Mouse (Mus musculus): Measurements from ENCODE around the gene Wrnip1. TPM values are rescaled to one million over a fixed set of nuclear protein-coding genes. Genes with fewer than 3 reads are reported as not detected.

Wrnip1 gene
- polyA plus RNA-seq, 1 experiment from 2014 or later, result 29.9 TPM

DNA sequence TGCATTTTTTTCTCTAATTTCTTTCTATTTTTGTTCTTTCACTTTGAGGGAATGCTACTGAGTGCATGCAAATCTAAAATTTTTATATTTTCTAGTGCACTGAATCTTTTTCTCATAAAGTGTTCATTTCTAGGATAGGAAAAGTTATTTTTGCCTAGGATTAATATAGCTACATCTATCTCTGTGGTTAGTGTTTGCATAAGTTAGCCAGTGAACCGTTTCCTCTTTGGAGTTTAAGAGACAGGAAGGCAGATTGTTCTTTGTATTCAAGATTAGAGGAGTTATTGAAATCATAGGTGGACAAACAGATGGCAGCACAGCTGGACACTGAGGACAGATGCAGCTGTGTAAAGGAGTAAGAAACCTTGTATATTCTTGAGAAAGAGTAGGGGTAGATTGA is 37.5 kb downstream of the Wrnip1 start:
- no peaks in the 10 kb centered on the region for H3K36me3 ChIP-seq (replicated peaks; ENCODE audit: control insufficient read depth, insufficient read depth)
- H3K9me3 ChIP-seq (ENCODE audit: control insufficient read depth, low read length), result no peaks in the 10 kb centered on the region
- ATAC-seq (ENCODE audit: low FRiP score) (no peak), DNase-seq (ENCODE audit: low spot score) (no peak)
- 60% methylated on average over 1 of the region's 1 CpGs for WGBS
- no peak overlapping the region for H3K4me3 ChIP-seq (replicated peaks; ENCODE audit: low read length)
- no peaks in the 10 kb centered on the region for H3K27me3 ChIP-seq (ENCODE audit: control insufficient read depth, insufficient read depth, low read length)
- H3K27ac ChIP-seq, result no peak overlapping the region
- no peaks in the 10 kb centered on the region for H3K4me1 ChIP-seq (replicated peaks; ENCODE audit: control insufficient read depth, insufficient read depth, low read length)
- no peak overlapping the region for H3K4me2 ChIP-seq (replicated peaks)
- no peak overlapping the region for H3K9ac ChIP-seq

DNA sequence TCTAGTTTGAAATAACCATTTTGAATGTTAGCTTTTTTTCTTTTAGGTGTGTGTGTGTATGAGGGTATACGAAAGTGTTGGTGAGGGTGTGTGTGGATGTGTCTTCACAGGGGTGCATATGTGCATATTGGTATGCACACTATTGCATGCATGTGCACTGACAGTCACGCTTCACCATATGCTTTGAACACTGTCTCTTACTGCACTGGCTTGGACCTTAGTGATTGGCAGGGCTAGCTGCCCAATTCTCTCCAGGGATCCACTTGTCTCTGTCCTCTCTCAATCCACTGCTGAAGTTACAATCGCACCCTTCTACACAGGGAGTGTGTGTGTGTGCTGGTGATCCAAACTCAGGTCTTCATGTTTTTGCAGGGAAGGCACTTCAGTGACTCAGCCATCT is 39.5 kb downstream of the Wrnip1 start:
- Histone ChIP-seq H3K4me1 (replicated peaks; ENCODE audit: control insufficient read depth, insufficient read depth, low read length) (no peaks in the 10 kb centered on the region), H3K4me2 (replicated peaks) (no peak overlapping the region), H3K27ac (no peak overlapping the region), H3K27me3 (ENCODE audit: control insufficient read depth, insufficient read depth, low read length) (no peaks in the 10 kb centered on the region), H3K4me3 (replicated peaks; ENCODE audit: low read length) (no peak overlapping the region), H3K9ac (no peak overlapping the region), H3K36me3 (replicated peaks; ENCODE audit: control insufficient read depth, insufficient read depth) (no peaks in the 10 kb centered on the region), H3K9me3 (ENCODE audit: control insufficient read depth, low read length) (no peaks in the 10 kb centered on the region)
- DNase-seq (ENCODE audit: low spot score) (no peak), ATAC-seq (ENCODE audit: low FRiP score) (no peak)
- WGBS, result 99% methylated on average over 3 of the region's 3 CpGs

DNA sequence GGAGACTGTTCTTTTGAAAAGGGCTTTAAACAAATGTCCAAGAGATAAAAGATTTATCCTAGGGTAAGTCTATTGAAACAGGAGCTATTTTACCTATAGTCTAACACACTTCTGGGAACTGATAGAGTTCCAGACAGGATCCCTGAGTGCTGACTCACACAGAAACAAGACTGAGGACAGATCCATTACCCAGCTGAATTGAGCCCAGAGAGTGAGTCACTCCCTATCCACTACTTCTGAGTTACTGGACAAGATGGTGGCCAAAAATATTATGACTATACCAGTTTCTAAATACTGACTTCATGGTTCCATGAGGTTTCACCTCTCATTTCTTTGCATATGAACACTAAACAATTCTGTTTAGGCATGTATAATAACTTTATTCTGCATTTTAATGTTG is 44.4 kb downstream of the Wrnip1 start:
- Histone ChIP-seq H3K9me3 (ENCODE audit: control insufficient read depth, low read length) (no peaks in the 10 kb centered on the region), H3K4me1 (replicated peaks; ENCODE audit: control insufficient read depth, insufficient read depth, low read length) (no peaks in the 10 kb centered on the region), H3K9ac (no peak overlapping the region), H3K4me3 (replicated peaks; ENCODE audit: low read length) (no peak overlapping the region), H3K27ac (no peak overlapping the region), H3K36me3 (replicated peaks; ENCODE audit: control insufficient read depth, insufficient read depth) (no peaks in the 10 kb centered on the region), H3K4me2 (replicated peaks) (no peak overlapping the region), H3K27me3 (ENCODE audit: control insufficient read depth, insufficient read depth, low read length) (no peaks in the 10 kb centered on the region)
- ATAC-seq (ENCODE audit: low FRiP score), result no peak
- no peak for DNase-seq (ENCODE audit: low spot score)

DNA sequence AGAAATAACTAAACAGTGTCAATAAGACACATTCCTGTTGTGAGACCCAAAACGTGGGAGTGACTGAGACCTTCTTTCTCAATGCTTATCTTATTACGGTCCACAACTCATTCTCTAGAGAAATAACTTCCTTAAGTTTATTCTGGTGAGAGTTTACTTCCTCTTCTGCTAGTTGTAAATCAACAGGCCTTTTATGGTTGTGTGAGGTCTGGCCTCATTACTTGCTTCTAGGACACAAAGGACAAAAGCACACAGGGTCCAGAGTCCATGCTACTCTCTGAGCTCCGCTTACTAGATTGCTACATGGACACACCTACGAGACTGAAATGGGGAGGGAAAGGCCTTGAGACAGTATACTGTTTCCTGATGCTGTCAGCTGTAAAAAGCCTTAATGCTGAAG is 47.3 kb downstream of the Wrnip1 start:
- no peak overlapping the region for H3K9ac ChIP-seq
- no peaks in the 10 kb centered on the region for H3K36me3 ChIP-seq (replicated peaks; ENCODE audit: control insufficient read depth, insufficient read depth)
- DNase-seq (ENCODE audit: low spot score) (no peak), ATAC-seq (ENCODE audit: low FRiP score) (no peak)
- no peak overlapping the region for H3K4me3 ChIP-seq (replicated peaks; ENCODE audit: low read length)
- WGBS, result 74% methylated on average over 4 of the region's 4 CpGs
- no peaks in the 10 kb centered on the region for H3K27me3 ChIP-seq (ENCODE audit: control insufficient read depth, insufficient read depth, low read length)
- no peaks in the 10 kb centered on the region for H3K4me1 ChIP-seq (replicated peaks; ENCODE audit: control insufficient read depth, insufficient read depth, low read length)
- no peak overlapping the region for H3K4me2 ChIP-seq (replicated peaks)
- no peak overlapping the region for H3K27ac ChIP-seq
- H3K9me3 ChIP-seq (ENCODE audit: control insufficient read depth, low read length), result no peaks in the 10 kb centered on the region

DNA sequence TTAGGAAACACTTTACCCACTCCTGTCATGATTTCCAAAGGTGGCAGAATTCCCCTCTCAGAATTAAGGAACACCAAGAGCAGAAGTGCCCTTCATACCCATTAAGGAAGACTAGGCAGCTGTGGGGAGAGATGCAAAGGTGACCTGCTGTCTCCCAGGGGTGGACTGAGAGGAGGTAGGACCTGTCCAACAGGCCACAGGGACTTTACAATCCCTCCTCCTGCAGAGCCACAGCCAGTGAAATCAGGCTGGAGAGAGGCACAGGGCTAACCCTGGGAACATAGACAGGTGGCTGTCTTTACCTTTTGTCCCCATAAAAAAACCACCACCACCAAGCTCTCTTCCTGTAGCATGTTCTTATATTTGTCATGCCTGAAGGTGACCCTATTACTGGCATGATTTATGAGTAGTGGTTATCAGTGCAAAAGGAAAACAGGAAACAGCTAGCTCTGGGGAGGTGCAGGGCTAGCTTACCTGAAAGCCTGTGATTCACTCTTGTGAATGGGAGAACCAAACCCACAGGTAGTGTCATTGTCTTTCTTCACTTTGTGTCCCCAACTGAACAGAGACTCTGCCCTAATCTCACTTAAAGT is 47.8 kb downstream of the Wrnip1 start:
- no peaks in the 10 kb centered on the region for H3K27me3 ChIP-seq (ENCODE audit: control insufficient read depth, insufficient read depth, low read length)
- H3K27ac ChIP-seq, result no peak overlapping the region
- H3K4me2 ChIP-seq (replicated peaks), result no peak overlapping the region
- no peak for ATAC-seq (ENCODE audit: low FRiP score)
- no peaks in the 10 kb centered on the region for H3K4me1 ChIP-seq (replicated peaks; ENCODE audit: control insufficient read depth, insufficient read depth, low read length)
- H3K9me3 ChIP-seq (ENCODE audit: control insufficient read depth, low read length), result no peaks in the 10 kb centered on the region
- no peak overlapping the region for H3K9ac ChIP-seq
- no peak for DNase-seq (ENCODE audit: low spot score)
- H3K36me3 ChIP-seq (replicated peaks; ENCODE audit: control insufficient read depth, insufficient read depth), result no peaks in the 10 kb centered on the region
- no peak overlapping the region for H3K4me3 ChIP-seq (replicated peaks; ENCODE audit: low read length)

DNA sequence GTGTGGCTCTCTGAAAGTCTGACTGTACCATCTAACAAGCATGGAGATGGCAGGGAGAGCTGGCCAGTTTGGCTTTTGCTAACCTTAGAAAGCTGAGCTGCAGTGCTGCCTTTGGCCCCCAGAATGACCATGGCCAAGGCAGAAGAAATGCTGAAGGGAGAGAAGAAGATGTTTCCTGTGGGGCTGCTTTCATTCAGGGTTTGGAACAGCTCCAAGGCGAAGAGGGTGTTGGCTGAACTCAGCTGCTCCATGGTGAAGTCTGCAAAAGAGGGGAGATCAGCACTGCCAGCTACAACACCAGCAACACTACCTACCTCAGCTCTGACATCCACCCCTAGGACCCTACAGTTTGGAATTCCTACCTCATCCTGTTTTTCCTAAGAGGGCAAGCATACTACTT is 48.3 kb downstream of the Wrnip1 start:
- Histone ChIP-seq H3K9me3 (ENCODE audit: control insufficient read depth, low read length) (no peaks in the 10 kb centered on the region), H3K9ac (no peak overlapping the region), H3K4me1 (replicated peaks; ENCODE audit: control insufficient read depth, insufficient read depth, low read length) (no peaks in the 10 kb centered on the region), H3K4me2 (replicated peaks) (no peak overlapping the region), H3K4me3 (replicated peaks; ENCODE audit: low read length) (no peak overlapping the region), H3K27ac (no peak overlapping the region), H3K36me3 (replicated peaks; ENCODE audit: control insufficient read depth, insufficient read depth) (no peaks in the 10 kb centered on the region), H3K27me3 (ENCODE audit: control insufficient read depth, insufficient read depth, low read length) (no peaks in the 10 kb centered on the region)
- 86% methylated on average over 1 of the region's 1 CpGs for WGBS
- DNase-seq (ENCODE audit: low spot score) (no peak), ATAC-seq (ENCODE audit: low FRiP score) (no peak)

DNA sequence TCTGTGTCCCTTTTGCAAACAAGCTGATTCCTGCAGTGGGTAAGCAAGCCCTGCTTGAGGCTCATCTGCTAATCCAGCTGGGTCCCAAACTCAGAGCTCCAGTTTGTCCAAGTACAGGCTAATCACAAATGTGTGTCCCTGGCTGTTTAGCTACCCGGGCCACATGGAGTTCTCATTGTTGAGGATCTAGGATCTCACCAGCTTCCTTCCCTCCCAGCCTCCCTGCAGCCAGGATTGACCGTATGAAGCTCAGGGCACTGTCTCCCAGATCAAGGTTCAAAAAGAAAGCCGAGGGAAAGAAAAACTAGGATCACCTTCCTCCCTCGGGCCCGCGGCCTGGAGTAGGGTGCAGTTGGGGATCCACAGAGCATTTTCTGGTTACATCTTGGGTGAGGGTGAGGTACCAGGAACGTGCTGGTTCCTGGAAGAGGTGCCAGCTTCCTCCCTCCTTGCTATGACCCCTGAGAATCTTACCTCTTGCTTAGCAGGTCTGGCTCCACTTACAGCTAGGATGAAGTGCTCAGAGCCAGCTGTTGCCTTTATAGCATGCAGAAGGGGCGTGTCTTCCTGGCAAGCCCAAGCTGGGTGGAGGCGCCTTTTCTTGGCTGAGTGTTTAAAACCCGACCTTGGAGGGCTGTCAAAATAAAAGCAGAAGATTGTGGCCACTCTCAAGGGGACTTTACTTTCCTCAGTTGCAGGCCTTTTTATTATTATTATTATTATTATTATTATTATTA is 49.0 kb downstream of the Wrnip1 start, which contains the start of gene Serpinb1a:
TSS of gene Serpinb1a (minus strand) at position 518 of the 737 bp plus-strand sequence.
- ATAC-seq (ENCODE audit: low FRiP score), result no peak
- Histone ChIP-seq H3K27ac (no peak within 1 kb of the TSS), H3K4me3 (replicated peaks; ENCODE audit: low read length) (no peak within 1 kb of the TSS), H3K9ac (no peak within 1 kb of the TSS), H3K36me3 (replicated peaks; ENCODE audit: control insufficient read depth, insufficient read depth) (no peaks in the 10 kb centered on the region), H3K27me3 (ENCODE audit: control insufficient read depth, insufficient read depth, low read length) (no peaks in the 10 kb centered on the region), H3K9me3 (ENCODE audit: control insufficient read depth, low read length) (no peaks in the 10 kb centered on the region), H3K4me2 (replicated peaks) (no peak within 1 kb of the TSS), H3K4me1 (replicated peaks; ENCODE audit: control insufficient read depth, insufficient read depth, low read length) (no peaks in the 10 kb centered on the region)
- WGBS, result 67% methylated on average over 10 of the region's 10 CpGs
- no peak for DNase-seq (ENCODE audit: low spot score)

DNA sequence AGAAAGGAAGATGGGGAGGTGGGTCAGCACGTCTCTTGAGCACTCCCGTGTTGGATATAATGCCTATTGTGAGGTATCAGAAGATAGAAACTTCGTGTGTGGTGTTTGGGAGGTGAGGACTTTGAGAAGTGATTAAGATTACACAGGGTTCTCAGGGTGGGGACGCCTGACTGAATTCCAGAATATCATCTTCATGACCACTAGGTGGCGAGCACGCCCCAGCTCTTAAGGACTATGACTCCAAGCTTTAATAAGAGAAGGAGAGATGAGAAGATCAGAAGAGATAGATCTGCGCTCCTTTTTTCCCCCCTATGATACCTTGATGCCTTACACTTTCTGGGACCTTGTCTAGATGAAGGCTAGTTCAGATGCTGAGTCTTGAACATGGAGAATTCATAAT is 50.1 kb downstream of the Wrnip1 start:
- DNase-seq (ENCODE audit: low spot score) (peak; percentile 71), ATAC-seq (ENCODE audit: low FRiP score) (peak; percentile 85)
- Histone ChIP-seq H3K4me3 (replicated peaks; ENCODE audit: low read length) (no peak overlapping the region), H3K27ac (no peak overlapping the region), H3K27me3 (ENCODE audit: control insufficient read depth, insufficient read depth, low read length) (no peaks in the 10 kb centered on the region), H3K9ac (no peak overlapping the region), H3K4me2 (replicated peaks) (no peak overlapping the region), H3K4me1 (replicated peaks; ENCODE audit: control insufficient read depth, insufficient read depth, low read length) (no peaks in the 10 kb centered on the region), H3K9me3 (ENCODE audit: control insufficient read depth, low read length) (no peaks in the 10 kb centered on the region), H3K36me3 (replicated peaks; ENCODE audit: control insufficient read depth, insufficient read depth) (no peaks in the 10 kb centered on the region)
- 13% methylated on average over 7 of the region's 7 CpGs for WGBS

DNA sequence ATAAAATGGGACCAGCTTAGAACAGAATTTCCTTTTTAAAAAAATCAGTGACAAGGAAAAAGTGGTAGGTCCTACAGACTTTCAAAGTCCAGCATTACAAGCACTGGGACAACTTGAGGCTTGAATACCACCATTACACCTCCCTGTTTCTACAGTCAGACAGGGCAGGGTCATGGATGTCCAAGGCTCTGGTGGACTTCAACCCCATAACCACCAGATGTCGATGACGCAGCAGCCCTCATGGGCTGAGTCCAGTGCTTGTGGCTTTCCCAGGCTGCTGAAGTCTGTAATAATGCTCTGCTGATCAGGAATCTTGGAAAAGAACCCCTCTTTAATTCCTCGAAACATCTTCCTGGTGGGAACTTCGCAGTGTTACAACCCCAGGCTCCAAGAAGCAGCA is 50.7 kb downstream of the Wrnip1 start:
- no peaks in the 10 kb centered on the region for H3K27me3 ChIP-seq (ENCODE audit: control insufficient read depth, insufficient read depth, low read length)
- no peaks in the 10 kb centered on the region for H3K36me3 ChIP-seq (replicated peaks; ENCODE audit: control insufficient read depth, insufficient read depth)
- ATAC-seq (ENCODE audit: low FRiP score) (no peak), DNase-seq (ENCODE audit: low spot score) (no peak)
- H3K9ac ChIP-seq, result no peak overlapping the region
- no peaks in the 10 kb centered on the region for H3K9me3 ChIP-seq (ENCODE audit: control insufficient read depth, low read length)
- H3K4me3 ChIP-seq (replicated peaks; ENCODE audit: low read length), result no peak overlapping the region
- H3K4me2 ChIP-seq (replicated peaks), result no peak overlapping the region
- no peaks in the 10 kb centered on the region for H3K4me1 ChIP-seq (replicated peaks; ENCODE audit: control insufficient read depth, insufficient read depth, low read length)
- no peak overlapping the region for H3K27ac ChIP-seq
- 92% methylated on average over 4 of the region's 4 CpGs for WGBS

DNA sequence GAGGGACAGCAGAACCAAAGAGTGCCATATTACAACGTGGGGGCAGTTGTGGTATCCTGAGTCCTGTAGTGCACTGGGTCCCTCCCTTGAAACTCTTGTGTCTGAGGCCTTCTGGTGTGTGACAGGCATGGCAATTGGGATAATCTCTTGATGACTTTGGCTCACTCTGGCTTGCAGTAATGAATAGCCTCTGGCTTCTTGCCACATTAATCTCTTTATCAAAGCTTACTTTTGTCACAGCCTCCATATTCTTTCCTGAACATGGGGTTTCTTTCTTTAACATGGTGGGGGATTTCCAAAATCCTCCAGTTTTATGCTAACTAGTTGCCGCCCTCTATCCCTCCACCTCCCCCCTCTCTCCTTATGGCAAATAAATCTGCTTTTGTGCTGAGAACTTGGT is 51.2 kb downstream of the Wrnip1 start:
- peak; percentile 34 for DNase-seq (ENCODE audit: low spot score)
- H3K4me1 ChIP-seq (replicated peaks; ENCODE audit: control insufficient read depth, insufficient read depth, low read length), result no peaks in the 10 kb centered on the region
- 43% methylated on average over 2 of the region's 2 CpGs for WGBS

More for the DNA sequence above, 51.2 kb downstream of the Wrnip1 start:
- Histone ChIP-seq H3K4me2 (replicated peaks) (no peak overlapping the region), H3K27me3 (ENCODE audit: control insufficient read depth, insufficient read depth, low read length) (no peaks in the 10 kb centered on the region), H3K9ac (no peak overlapping the region), H3K9me3 (ENCODE audit: control insufficient read depth, low read length) (no peaks in the 10 kb centered on the region), H3K36me3 (replicated peaks; ENCODE audit: control insufficient read depth, insufficient read depth) (no peaks in the 10 kb centered on the region), H3K4me3 (replicated peaks; ENCODE audit: low read length) (no peak overlapping the region), H3K27ac (no peak overlapping the region)
- ATAC-seq (ENCODE audit: low FRiP score), result peak; percentile 65

Measured in hindbrain, embryonic 14.5 days (tissue).